Mouse (Mus musculus): Measurements from ENCODE around the gene Btbd17. TPM values are rescaled to one million over a fixed set of nuclear protein-coding genes. Genes with fewer than 3 reads are reported as not detected.
A peak's percentile ranks its signal among the peaks of the same experiment; 100 is the strongest.

The Btbd17 gene
- polyA plus RNA-seq, 1 experiment from 2014 or later = 10.0 TPM

- WGBS = 15% methylated on average over 2 of the region's 2 CpGs
- H3K4me1 ChIP-seq = peaks cover 62% of the 10 kb centered on the region
Observed at GRCm38 (mm10) chr11:114819110-114819509, 23.4 kb upstream of the Btbd17 start.

GRCm38 (mm10) chr11:114818185-114818584 lies 22.4 kb upstream of the Btbd17 start:
- 91% methylated on average over 7 of the region's 7 CpGs for WGBS
- Histone ChIP-seq H3K36me3 (replicated peaks) (no peaks in the 10 kb centered on the region), H3K4me1 (peaks cover 53% of the 10 kb centered on the region), H3K27me3 (replicated peaks; ENCODE audit: low read depth, poor library complexity, severe bottlenecking) (no peaks in the 10 kb centered on the region), H3K4me3 (no peak overlapping the region), H3K27ac (replicated peaks) (0 out of 2 replicates have a peak overlapping the region, but pooled peaks have one; percentile 7), H3K9me3 (peaks cover 3% of the 10 kb centered on the region; the same call in 1 of the 2 replicates)
- DNase-seq (ENCODE audit: low spot score) = no peak

More at GRCm38 (mm10) chr11:114819110-114819509, 23.4 kb upstream of the Btbd17 start:
- Histone ChIP-seq H3K36me3 (replicated peaks) (no peaks in the 10 kb centered on the region), H3K4me3 (peak overlapping the region; percentile 11; the same call in 1 of the 2 replicates), H3K27ac (replicated peaks) (peak overlapping the region; percentile 82), H3K9me3 (peaks cover 3% of the 10 kb centered on the region; the same call in 1 of the 2 replicates), H3K27me3 (replicated peaks; ENCODE audit: low read depth, poor library complexity, severe bottlenecking) (no peaks in the 10 kb centered on the region)
- no peak for DNase-seq (ENCODE audit: low spot score)

DNA sequence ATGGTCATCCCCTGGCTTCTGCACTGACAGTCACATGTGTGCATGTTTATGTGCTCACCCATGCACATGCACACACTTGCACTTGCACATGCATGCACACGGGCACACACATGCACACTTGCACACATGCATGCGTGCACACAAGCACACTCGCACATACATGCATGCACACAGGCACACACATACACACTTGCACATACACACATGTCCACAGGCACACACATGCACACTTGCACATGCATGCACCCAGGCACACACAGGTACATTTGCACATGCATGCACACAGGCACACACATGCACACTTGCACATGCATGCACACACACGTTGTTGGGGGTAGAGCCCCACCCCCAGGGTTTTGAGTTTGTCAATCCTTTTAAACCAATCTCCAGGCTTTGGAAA lies 21.2 kb upstream of the Btbd17 start:
- 89% methylated on average over 4 of the region's 4 CpGs for WGBS
- Histone ChIP-seq H3K4me1 (peaks cover 51% of the 10 kb centered on the region), H3K9me3 (peaks cover 3% of the 10 kb centered on the region; the same call in 1 of the 2 replicates), H3K4me3 (no peak overlapping the region), H3K36me3 (replicated peaks) (no peaks in the 10 kb centered on the region), H3K27ac (replicated peaks) (peak overlapping the region; percentile 44; the same call in 1 of the 2 replicates), H3K27me3 (replicated peaks; ENCODE audit: low read depth, poor library complexity, severe bottlenecking) (no peaks in the 10 kb centered on the region)
- no peak for DNase-seq (ENCODE audit: low spot score)

GRCm38 (mm10) chr11:114814873-114815592 lies 19.3 kb upstream of the Btbd17 start:
- no peaks in the 10 kb centered on the region for H3K36me3 ChIP-seq (replicated peaks)
- H3K4me3 ChIP-seq = no peak overlapping the region
- H3K4me1 ChIP-seq = peaks cover 45% of the 10 kb centered on the region
- H3K9me3 ChIP-seq = peaks cover 3% of the 10 kb centered on the region; the same call in 1 of the 2 replicates
- no peak for DNase-seq (ENCODE audit: low spot score)
- H3K27ac ChIP-seq (replicated peaks) = peak overlapping the region; percentile 8
- WGBS = 81% methylated on average over 11 of the region's 11 CpGs
- no peaks in the 10 kb centered on the region for H3K27me3 ChIP-seq (replicated peaks; ENCODE audit: low read depth, poor library complexity, severe bottlenecking)

DNA sequence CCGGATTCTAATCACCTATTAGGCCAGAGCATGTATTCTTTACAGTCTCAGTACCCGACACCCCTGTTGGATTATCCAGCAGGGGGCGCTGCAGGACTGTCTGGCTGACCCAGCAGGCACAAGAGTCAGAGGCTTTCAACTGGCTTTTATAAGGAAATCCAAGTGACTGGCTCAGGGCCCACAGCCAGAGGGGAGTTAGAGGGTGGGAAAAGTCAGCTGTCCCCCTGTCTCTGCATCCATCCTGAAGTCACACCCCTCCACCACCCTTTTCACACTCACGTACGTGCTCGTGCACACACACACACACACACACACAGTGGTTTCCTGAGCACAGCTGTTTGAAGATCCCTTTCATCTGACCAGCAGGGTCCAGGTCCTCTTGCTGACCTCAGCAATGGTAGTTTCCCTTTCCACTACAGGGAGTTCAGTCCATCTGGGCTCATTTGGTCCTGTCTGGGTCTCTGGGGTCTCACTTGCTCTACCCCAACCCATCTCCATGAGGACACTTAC lies 17.0 kb upstream of the Btbd17 start:
- H3K4me1 ChIP-seq = peaks cover 52% of the 10 kb centered on the region
- H3K9me3 ChIP-seq = no peaks in the 10 kb centered on the region
- no peaks in the 10 kb centered on the region for H3K36me3 ChIP-seq (replicated peaks)
- DNase-seq (ENCODE audit: low spot score) = peak; percentile 94
- H3K4me3 ChIP-seq = no peak overlapping the region
- H3K27me3 ChIP-seq (replicated peaks; ENCODE audit: low read depth, poor library complexity, severe bottlenecking) = no peaks in the 10 kb centered on the region
- 16% methylated on average over 6 of the region's 6 CpGs for WGBS
- peak overlapping the region; percentile 76 for H3K27ac ChIP-seq (replicated peaks)

DNA sequence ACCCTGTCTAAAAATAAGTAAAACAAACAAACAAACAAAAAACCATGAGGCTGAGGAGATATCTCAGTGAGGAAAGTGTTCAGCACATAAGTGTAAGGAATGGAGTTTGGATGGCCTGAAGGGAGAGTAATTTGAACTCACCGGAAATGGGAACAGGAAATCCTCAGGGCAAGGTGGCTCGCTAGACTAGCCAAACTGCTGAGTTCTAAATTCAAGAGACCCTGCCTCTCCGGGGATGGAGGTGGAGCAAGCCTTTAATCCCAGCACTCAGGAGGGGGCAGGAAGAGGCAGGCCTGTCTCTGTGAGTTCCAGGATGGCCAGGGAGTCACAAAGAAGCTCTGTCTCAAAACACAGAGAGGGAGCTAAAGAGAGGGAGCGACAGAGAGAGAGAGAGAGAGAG lies 14.6 kb upstream of the Btbd17 start:
- no peaks in the 10 kb centered on the region for H3K9me3 ChIP-seq
- no peaks in the 10 kb centered on the region for H3K27me3 ChIP-seq (replicated peaks; ENCODE audit: low read depth, poor library complexity, severe bottlenecking)
- H3K4me3 ChIP-seq = 0 out of 2 replicates have a peak overlapping the region, but pooled peaks have one; percentile 23
- DNase-seq (ENCODE audit: low spot score) = peak; percentile 56
- peaks cover 57% of the 10 kb centered on the region for H3K4me1 ChIP-seq
- peak overlapping the region; percentile 73 for H3K27ac ChIP-seq (replicated peaks)
- H3K36me3 ChIP-seq (replicated peaks) = no peaks in the 10 kb centered on the region
- 8% methylated on average over 4 of the region's 4 CpGs for WGBS

- Histone ChIP-seq H3K9me3 (no peaks in the 10 kb centered on the region), H3K27ac (replicated peaks) (peak overlapping the region; percentile 73; the same call in 1 of the 2 replicates), H3K36me3 (replicated peaks) (no peaks in the 10 kb centered on the region), H3K4me3 (no peak overlapping the region), H3K27me3 (replicated peaks; ENCODE audit: low read depth, poor library complexity, severe bottlenecking) (no peaks in the 10 kb centered on the region; the same call in 1 of the 2 replicates), H3K4me1 (peaks cover 57% of the 10 kb centered on the region)
- DNase-seq (ENCODE audit: low spot score) = no peak
- WGBS = 91% methylated on average over 1 of the region's 1 CpGs
Observed at GRCm38 (mm10) chr11:114809371-114809770, 13.6 kb upstream of the Btbd17 start.

GRCm38 (mm10) chr11:114807686-114808427 lies 12.1 kb upstream of the Btbd17 start:
- Histone ChIP-seq H3K36me3 (replicated peaks) (no peaks in the 10 kb centered on the region), H3K27me3 (replicated peaks; ENCODE audit: low read depth, poor library complexity, severe bottlenecking) (peaks cover 5% of the 10 kb centered on the region; the same call in 1 of the 2 replicates), H3K27ac (replicated peaks) (peak overlapping the region; percentile 41; the same call in 1 of the 2 replicates), H3K4me3 (no peak overlapping the region), H3K9me3 (no peaks in the 10 kb centered on the region), H3K4me1 (peaks cover 69% of the 10 kb centered on the region)
- DNase-seq (ENCODE audit: low spot score) = no peak
- 23% methylated on average over 14 of the region's 14 CpGs for WGBS

DNA sequence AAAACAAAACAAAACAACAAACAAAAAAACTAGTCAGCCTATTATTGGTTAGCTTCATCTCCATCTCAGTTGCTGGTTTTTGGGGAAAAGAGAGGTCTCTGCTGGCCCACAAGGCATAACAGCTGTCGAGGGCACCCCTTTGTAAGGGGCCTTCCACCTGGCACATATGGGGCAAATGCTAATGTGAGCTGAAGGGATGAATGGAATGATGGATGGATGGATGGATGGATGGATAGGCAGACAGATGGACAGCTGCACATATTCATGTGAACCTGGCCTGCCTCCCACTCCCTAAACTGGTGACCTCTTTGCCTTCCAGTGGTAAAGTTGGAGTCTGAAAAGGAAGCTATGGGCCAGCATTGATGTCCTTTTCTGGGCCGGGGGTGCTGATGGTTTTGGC lies 11.3 kb upstream of the Btbd17 start:
- no peak overlapping the region for H3K4me3 ChIP-seq
- no peak for DNase-seq (ENCODE audit: low spot score)
- H3K4me1 ChIP-seq = peaks cover 70% of the 10 kb centered on the region
- H3K27me3 ChIP-seq (replicated peaks; ENCODE audit: low read depth, poor library complexity, severe bottlenecking) = peaks cover 11% of the 10 kb centered on the region; the same call in 1 of the 2 replicates
- H3K36me3 ChIP-seq (replicated peaks) = no peaks in the 10 kb centered on the region
- 56% methylated on average over 2 of the region's 2 CpGs for WGBS
- peak overlapping the region; percentile 41 for H3K27ac ChIP-seq (replicated peaks)
- H3K9me3 ChIP-seq = no peaks in the 10 kb centered on the region

DNA sequence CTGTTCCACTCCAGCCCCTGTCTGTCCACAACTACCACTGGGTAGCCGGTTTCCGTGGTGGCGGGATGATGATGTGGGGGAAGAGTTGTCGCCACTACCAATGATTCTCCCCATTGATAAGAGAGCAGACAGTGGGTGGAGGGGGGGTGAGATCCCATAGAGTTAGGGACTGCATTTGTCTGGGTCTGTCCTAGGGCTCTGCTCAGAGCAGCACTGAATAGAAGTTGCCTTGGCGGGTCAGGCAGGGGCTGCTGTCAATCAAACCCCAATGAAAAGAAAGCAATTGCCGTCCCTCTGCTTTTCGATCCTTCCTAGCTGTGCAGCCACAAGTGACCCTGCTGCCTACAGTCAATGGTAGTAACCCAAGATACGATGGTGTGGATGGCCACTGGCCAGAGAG lies 8.2 kb upstream of the Btbd17 start:
- H3K27ac ChIP-seq (replicated peaks) = peak overlapping the region; percentile 54; the same call in 1 of the 2 replicates
- H3K9me3 ChIP-seq = no peaks in the 10 kb centered on the region
- no peak for DNase-seq (ENCODE audit: low spot score)
- H3K36me3 ChIP-seq (replicated peaks) = no peaks in the 10 kb centered on the region
- 33% methylated on average over 8 of the region's 8 CpGs for WGBS
- H3K27me3 ChIP-seq (replicated peaks; ENCODE audit: low read depth, poor library complexity, severe bottlenecking) = peaks cover 11% of the 10 kb centered on the region; the same call in 1 of the 2 replicates
- H3K4me3 ChIP-seq = no peak overlapping the region
- H3K4me1 ChIP-seq = peaks cover 52% of the 10 kb centered on the region

- no peak for DNase-seq (ENCODE audit: low spot score)
- Histone ChIP-seq H3K27me3 (replicated peaks; ENCODE audit: low read depth, poor library complexity, severe bottlenecking) (peaks cover 11% of the 10 kb centered on the region; the same call in 1 of the 2 replicates), H3K4me1 (peaks cover 41% of the 10 kb centered on the region), H3K9me3 (no peaks in the 10 kb centered on the region), H3K4me3 (no peak overlapping the region), H3K36me3 (replicated peaks) (no peaks in the 10 kb centered on the region), H3K27ac (replicated peaks) (peak overlapping the region; percentile 63)
- WGBS = 64% methylated on average over 15 of the region's 15 CpGs
Observed at GRCm38 (mm10) chr11:114802540-114803267, 7.0 kb upstream of the Btbd17 start.

GRCm38 (mm10) chr11:114801906-114802305 lies 6.2 kb upstream of the Btbd17 start:
- no peak for DNase-seq (ENCODE audit: low spot score)
- Histone ChIP-seq H3K36me3 (replicated peaks) (no peaks in the 10 kb centered on the region), H3K4me1 (peaks cover 34% of the 10 kb centered on the region)

More at GRCm38 (mm10) chr11:114801906-114802305, 6.2 kb upstream of the Btbd17 start:
- H3K4me3 ChIP-seq = no peak overlapping the region
- H3K9me3 ChIP-seq = no peaks in the 10 kb centered on the region
- H3K27ac ChIP-seq (replicated peaks) = no peak overlapping the region
- 95% methylated on average over 1 of the region's 1 CpGs for WGBS
- peaks cover 11% of the 10 kb centered on the region; the same call in 1 of the 2 replicates for H3K27me3 ChIP-seq (replicated peaks; ENCODE audit: low read depth, poor library complexity, severe bottlenecking)

Data from embryonic facial prominence, embryonic 10.5 days (tissue).